Mouse (Mus musculus) hindbrain, embryonic 16.5 days (tissue): ENCODE data around the gene Rad52. TPM values are rescaled to one million over a fixed set of nuclear protein-coding genes. Genes with fewer than 3 reads are reported as not detected.
A peak's percentile ranks its signal among the peaks of the same experiment; 100 is the strongest.

ENCODE experiments used
- ATAC-seq: fragments of 200-750 bp; cut with Nextera tagmentation; 2 replicates; pipeline ENCODE4 v1.8.0; 2017; ENCODE audit warnings: moderate TSS enrichment, moderate library complexity
- H3K27ac ChIP-seq: fragments of 300-500 bp; sonication (generic); 2 replicates; pipeline ENCODE4 v1.5.1; 2014; ENCODE audit warnings: low read depth, mild to moderate bottlenecking, control low read depth, low read length, moderate library complexity
- H3K27me3 ChIP-seq: fragments of 300-500 bp; sonication (generic); replicated peaks from 2 replicates; pipeline ENCODE4 v1.6.1; 2014; ENCODE audit warnings: low read length; ENCODE audit not compliant: control insufficient read depth, insufficient read depth
- H3K36me3 ChIP-seq: fragments of 300-500 bp; sonication (generic); 2 replicates; pipeline ENCODE4 v1.6.1; 2014; ENCODE audit warnings: mild to moderate bottlenecking, low read length, moderate library complexity, mixed read lengths; ENCODE audit not compliant: control insufficient read depth, insufficient read depth
- H3K4me1 ChIP-seq: fragments of 300-500 bp; sonication (generic); 2 replicates; pipeline ENCODE4 v1.6.1; 2014; ENCODE audit warnings: low read depth, low read length; ENCODE audit not compliant: control insufficient read depth, insufficient read depth
- H3K4me2 ChIP-seq: fragments of 300-500 bp; sonication (generic); 2 replicates; pipeline ENCODE4 v1.6.1; 2014; ENCODE audit warnings: mild to moderate bottlenecking, low read length, control low read depth, moderate library complexity
- H3K4me3 ChIP-seq: fragments of 300-500 bp; sonication (generic); 2 replicates; pipeline ENCODE4 v1.5.1; 2014; ENCODE audit warnings: mild to moderate bottlenecking, low read length, control low read depth, moderate library complexity
- H3K9ac ChIP-seq: fragments of 300-500 bp; sonication (generic); 2 replicates; pipeline ENCODE4 v1.6.1; 2014; ENCODE audit warnings: low read depth, mild to moderate bottlenecking, control low read depth, low read length, moderate library complexity
- H3K9me3 ChIP-seq: fragments of 300-500 bp; sonication (generic); 2 replicates; pipeline ENCODE4 v1.6.1; 2014; ENCODE audit warnings: mild to moderate bottlenecking, low read length, moderate library complexity; ENCODE audit not compliant: control insufficient read depth
- WGBS: fragments of 180-500 bp; shearing (Covaris S2); extraction: QIAGEN DNeasy Blood & Tissue Kit; methylation state at CpG from one replicate; pipeline ENCODE4 v1.1.7; 2014; 5-methylcytosine and 5-hydroxymethylcytosine counted together
- polyA plus RNA-seq: library from polyadenylated mRNA; unstranded; fragments of >200 nt; fragmentation: Nextera tagmentation; extraction: Ambion mirVana; gene quantifications from 2 replicates; pipeline ENCODE4 v1.2.1, GENCODE M21; 2015

Rad52 gene
- polyA plus RNA-seq, 1 experiment from 2014 or later: 24.0 TPM

DNA sequence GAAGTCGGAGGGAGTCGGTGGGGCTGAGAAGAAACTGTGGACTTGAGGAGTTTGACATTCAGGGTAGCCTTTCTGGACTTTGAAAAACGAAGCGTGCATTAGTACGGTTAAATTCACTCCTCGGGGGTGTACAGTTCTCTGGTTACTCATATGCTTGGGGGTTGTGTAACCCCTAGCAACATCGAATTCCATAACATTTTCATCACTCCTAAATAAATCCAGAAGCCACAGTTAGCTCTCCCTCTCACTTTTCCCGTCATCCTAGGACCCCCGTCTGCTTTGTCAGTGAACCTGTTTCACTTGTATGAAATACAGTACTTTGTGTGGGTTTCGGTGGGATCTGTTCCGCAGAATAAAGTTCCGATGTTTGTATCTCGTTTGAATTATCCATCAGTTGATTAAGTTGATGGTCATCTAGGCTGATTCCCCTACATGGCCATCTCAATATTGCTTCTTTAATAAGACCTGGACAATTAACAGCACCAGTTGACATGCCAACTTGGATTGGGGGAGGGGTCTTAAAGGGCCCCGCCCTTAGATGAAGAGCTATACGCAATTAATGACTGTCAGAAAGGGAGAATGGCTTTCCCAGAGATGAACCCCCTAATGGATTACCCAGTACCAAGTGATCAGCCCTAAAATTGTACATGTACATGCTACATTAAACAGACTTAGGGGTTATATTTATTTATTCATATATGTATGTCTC is 737 bp downstream of the Rad52 start:
- 19% methylated on average over 15 of the region's 15 CpGs for WGBS
- Histone ChIP-seq H3K27me3 (no peaks in the 10 kb centered on the region), H3K4me1 (peaks cover 6% of the 10 kb centered on the region), H3K4me2 (peak overlapping the region; percentile 59), H3K9ac (peak overlapping the region; percentile 93), H3K4me3 (peak overlapping the region; percentile 86), H3K9me3 (no peaks in the 10 kb centered on the region), H3K36me3 (no peaks in the 10 kb centered on the region), H3K27ac (peak overlapping the region; percentile 95)
- no peak; the same call in 1 of the 2 replicates for ATAC-seq

DNA sequence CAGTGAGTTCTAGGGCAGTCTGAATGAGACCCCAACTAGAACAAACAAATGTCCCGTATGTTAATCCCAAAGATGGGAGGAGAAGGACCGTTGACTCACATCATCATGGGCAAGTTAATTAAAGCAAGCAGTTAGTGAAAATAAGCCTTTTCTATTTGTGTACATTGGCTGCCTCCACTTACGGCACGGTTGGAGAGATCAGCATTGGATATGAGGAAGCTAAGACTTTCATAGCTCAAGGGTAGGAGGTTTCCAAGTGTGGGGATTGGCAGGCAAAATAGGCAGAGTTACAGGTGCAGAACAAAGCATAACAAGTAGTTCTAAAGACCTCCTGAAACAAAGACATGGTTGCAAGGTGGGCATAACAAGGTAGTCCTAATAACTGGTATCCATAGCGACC is 3.0 kb downstream of the Rad52 start:
- H3K9ac ChIP-seq: no peak overlapping the region
- H3K27me3 ChIP-seq: no peaks in the 10 kb centered on the region
- no peak overlapping the region for H3K4me2 ChIP-seq
- H3K4me3 ChIP-seq: no peak overlapping the region
- H3K36me3 ChIP-seq: no peaks in the 10 kb centered on the region
- H3K9me3 ChIP-seq: no peaks in the 10 kb centered on the region
- 86% methylated on average over 5 of the region's 5 CpGs for WGBS
- peaks cover 6% of the 10 kb centered on the region for H3K4me1 ChIP-seq
- H3K27ac ChIP-seq: no peak overlapping the region
- ATAC-seq: no peak

DNA sequence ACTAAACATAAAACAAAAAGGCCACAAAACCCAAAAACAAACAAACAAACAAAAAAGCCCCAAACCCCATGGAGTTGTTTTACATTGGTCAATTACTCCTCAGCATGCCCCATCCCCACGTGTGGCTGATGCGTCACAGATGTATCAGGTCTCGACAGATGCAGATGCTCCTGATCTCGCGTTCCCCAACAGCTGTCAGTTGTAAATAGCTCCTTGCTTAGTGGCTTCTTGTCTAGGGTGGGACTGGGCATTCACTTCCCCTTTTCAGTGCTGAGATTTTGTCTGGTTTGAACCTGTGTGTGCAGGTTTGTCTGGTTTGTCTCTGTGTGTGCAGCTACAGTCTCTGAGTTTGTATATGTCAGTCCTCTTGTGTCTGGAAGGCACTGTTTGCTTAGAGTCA is 9.5 kb downstream of the Rad52 start:
- H3K9ac ChIP-seq: no peak overlapping the region
- H3K36me3 ChIP-seq: peaks cover 4% of the 10 kb centered on the region
- H3K9me3 ChIP-seq: no peaks in the 10 kb centered on the region
- H3K4me3 ChIP-seq: no peak overlapping the region
- H3K27ac ChIP-seq: no peak overlapping the region
- H3K27me3 ChIP-seq: no peaks in the 10 kb centered on the region
- WGBS: 74% methylated on average over 5 of the region's 5 CpGs
- no peak for ATAC-seq
- H3K4me2 ChIP-seq: no peak overlapping the region
- no peaks in the 10 kb centered on the region for H3K4me1 ChIP-seq

DNA sequence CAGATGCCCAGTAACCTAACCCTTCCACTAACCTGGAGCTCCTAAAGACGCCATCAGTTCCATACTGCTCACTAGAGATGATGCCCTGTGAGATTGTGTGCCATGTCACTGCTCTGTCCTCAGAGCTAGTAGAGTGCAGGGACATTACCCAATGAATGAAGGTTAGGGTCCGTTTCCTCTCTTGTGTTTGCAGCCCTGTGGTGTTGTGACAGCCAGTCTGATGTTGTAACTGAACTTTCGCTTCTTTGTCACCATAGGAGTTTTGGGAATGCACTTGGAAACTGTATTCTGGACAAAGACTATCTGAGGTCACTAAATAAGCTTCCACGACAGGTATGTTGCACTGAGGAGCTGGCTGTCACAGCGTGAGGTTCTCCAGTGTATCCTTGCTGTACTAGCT is 13.2 kb downstream of the Rad52 start:
- Histone ChIP-seq H3K27ac (no peak overlapping the region), H3K4me2 (no peak overlapping the region), H3K4me3 (no peak overlapping the region), H3K27me3 (no peaks in the 10 kb centered on the region), H3K36me3 (peaks cover 23% of the 10 kb centered on the region), H3K9ac (no peak overlapping the region), H3K9me3 (no peaks in the 10 kb centered on the region), H3K4me1 (no peaks in the 10 kb centered on the region)
- no peak for ATAC-seq
- 96% methylated on average over 5 of the region's 5 CpGs for WGBS

GRCm38 (mm10) chr6:119918561-119919181 is 16.2 kb downstream of the Rad52 start:
- H3K4me2 ChIP-seq: no peak overlapping the region
- H3K9me3 ChIP-seq: no peaks in the 10 kb centered on the region
- ATAC-seq: no peak
- no peaks in the 10 kb centered on the region for H3K27me3 ChIP-seq
- no peak overlapping the region for H3K27ac ChIP-seq
- 86% methylated on average over 16 of the region's 16 CpGs for WGBS
- no peak overlapping the region for H3K9ac ChIP-seq
- H3K4me3 ChIP-seq: no peak overlapping the region
- no peaks in the 10 kb centered on the region for H3K4me1 ChIP-seq
- H3K36me3 ChIP-seq: peaks cover 25% of the 10 kb centered on the region

- Histone ChIP-seq H3K9ac (no peak overlapping the region), H3K9me3 (no peaks in the 10 kb centered on the region), H3K4me3 (no peak overlapping the region), H3K27me3 (no peaks in the 10 kb centered on the region), H3K27ac (no peak overlapping the region), H3K4me2 (no peak overlapping the region), H3K36me3 (peaks cover 37% of the 10 kb centered on the region), H3K4me1 (no peaks in the 10 kb centered on the region)
- ATAC-seq: no peak
- WGBS: 91% methylated on average over 3 of the region's 3 CpGs
Measured at GRCm38 (mm10) chr6:119922136-119922535, 19.6 kb downstream of the Rad52 start.

DNA sequence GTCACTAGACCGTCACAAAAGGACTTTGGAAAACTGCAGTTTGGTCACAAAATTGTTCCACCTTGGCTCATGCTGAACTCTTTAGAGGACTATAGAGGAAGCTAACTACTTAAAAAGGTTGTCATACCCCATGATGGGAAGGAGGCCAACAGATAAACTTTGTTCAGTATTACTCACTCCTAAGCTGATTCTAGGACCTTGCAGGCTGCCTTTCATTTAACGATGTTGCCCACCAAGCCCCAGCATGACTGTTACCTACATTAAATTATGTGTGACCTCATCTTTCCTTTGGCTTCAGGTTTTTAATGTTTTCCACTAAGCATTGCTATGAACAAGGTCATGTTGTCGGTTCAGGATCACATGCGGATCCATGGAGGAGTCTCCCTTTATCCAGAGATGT is 20.0 kb downstream of the Rad52 start:
- H3K4me2 ChIP-seq: no peak overlapping the region
- no peaks in the 10 kb centered on the region for H3K27me3 ChIP-seq
- H3K4me1 ChIP-seq: no peaks in the 10 kb centered on the region
- 93% methylated on average over 4 of the region's 4 CpGs for WGBS
- ATAC-seq: no peak
- no peak overlapping the region for H3K9ac ChIP-seq
- H3K27ac ChIP-seq: no peak overlapping the region
- peaks cover 37% of the 10 kb centered on the region for H3K36me3 ChIP-seq
- no peak overlapping the region for H3K4me3 ChIP-seq
- H3K9me3 ChIP-seq: no peaks in the 10 kb centered on the region

- H3K27me3 ChIP-seq: no peaks in the 10 kb centered on the region
- H3K36me3 ChIP-seq: peaks cover 28% of the 10 kb centered on the region
- WGBS: 52% methylated on average over 4 of the region's 4 CpGs
- H3K27ac ChIP-seq: no peak overlapping the region
- H3K9me3 ChIP-seq: no peaks in the 10 kb centered on the region
- H3K4me2 ChIP-seq: no peak overlapping the region
- H3K4me1 ChIP-seq: no peaks in the 10 kb centered on the region
- no peak for ATAC-seq
- no peak overlapping the region for H3K9ac ChIP-seq
- no peak overlapping the region for H3K4me3 ChIP-seq
Measured at GRCm38 (mm10) chr6:119924235-119925005, 21.9 kb downstream of the Rad52 start.
